Mouse (Mus musculus) hematopoietic stem cell, adult 5-6 weeks (primary cell): ENCODE measurements around the gene Ssh2. TPM values are rescaled to one million over a fixed set of nuclear protein-coding genes. Genes with fewer than 3 reads are reported as not detected.

Source experiments
- ATAC-seq, 2 experiments: fragments of 125-278 bp in 1 of 2; replicated peaks in 1 of 2; 2 replicates each; pipeline ENCODE4 v1.8.0; 2016 to 2017; ENCODE audit warnings: inconsistent platforms in 2 of 2, mild to moderate bottlenecking in 2 of 2, moderate number of reproducible peaks in 2 of 2, low read depth in 1 of 2, moderate TSS enrichment in 1 of 2; ENCODE audit not compliant: low FRiP score in 2 of 2, poor library complexity in 2 of 2, severe bottlenecking in 2 of 2, insufficient read depth in 1 of 2, low TSS enrichment in 1 of 2
- total RNA-seq: library from RNA; stranded (forward); fragments of 172-1452, 232-1000 nt; gene quantifications from 2 replicates; pipeline ENCODE4 v1.2.3, GENCODE M21; 2017

Gene Ssh2
- total RNA-seq: 45.0 and 68.9 TPM in 2 replicates

GRCm38 (mm10) chr11:77215951-77216760 is at the start of gene Ssh2:
Gene Ssh2, plus strand, starts transcription at chr11:77216287.
- peak; percentile 53 to 72 for ATAC-seq

GRCm38 (mm10) chr11:77173731-77174130 is 42.4 kb upstream of the Ssh2 start:
- ATAC-seq: no peak

DNA sequence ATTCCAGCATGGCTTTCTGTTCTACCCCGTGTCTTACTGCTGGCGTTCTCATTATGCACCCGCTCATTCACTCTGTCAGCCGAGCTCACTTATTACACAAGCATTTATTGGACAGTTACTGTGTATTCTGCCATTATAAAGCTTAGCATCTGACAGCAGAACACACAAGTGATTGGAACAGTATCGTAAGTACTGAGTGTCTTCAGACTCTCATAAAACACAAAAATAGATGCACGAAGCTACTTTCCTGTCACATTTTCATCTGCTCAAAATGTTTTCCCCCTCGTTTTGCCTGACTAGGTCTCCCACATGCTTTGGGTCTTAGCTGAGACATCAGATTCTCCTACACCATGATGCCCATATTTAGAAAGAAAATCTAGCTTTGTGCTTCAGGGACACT is 41.6 kb upstream of the Ssh2 start:
- ATAC-seq: no peak

DNA sequence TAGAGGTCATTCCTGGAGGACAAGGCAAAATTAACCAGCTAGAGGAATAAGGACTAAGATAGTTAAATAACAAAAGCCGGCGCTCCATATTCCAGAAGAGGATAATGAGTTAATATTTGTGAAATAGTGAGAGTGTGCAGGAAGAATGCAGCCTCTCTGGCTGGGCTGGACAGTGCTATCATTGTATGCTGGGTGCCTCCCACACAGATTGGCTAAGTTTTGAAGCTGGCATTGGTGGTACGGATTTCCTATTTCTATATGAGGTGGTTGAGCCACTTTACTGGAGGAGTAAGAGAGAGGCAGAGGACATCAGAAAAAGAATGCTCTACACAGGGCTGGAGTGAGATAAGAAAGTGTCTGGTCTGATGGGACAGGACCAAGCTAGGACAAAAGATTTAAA is 36.3 kb upstream of the Ssh2 start:
- no peak for ATAC-seq

DNA sequence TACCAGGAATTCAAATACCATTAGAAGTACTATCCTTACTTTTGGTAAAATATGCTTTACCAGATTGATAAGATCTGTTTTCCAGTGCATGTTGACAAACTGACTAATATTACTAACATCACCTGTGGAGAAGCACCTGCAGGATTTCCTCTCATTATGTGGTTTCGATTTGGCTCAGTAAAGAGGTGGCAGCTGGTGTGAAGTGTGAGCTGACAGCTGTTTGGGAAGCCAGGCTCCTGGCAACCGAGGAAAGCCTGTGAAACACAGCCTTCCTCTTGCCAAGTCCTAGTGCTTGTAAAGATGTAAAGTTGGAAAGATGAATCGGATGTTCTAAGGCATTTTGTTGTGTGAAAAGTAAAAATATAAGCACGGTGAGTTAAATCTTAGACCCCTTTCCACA is 35.2 kb upstream of the Ssh2 start:
- ATAC-seq: no peak

DNA sequence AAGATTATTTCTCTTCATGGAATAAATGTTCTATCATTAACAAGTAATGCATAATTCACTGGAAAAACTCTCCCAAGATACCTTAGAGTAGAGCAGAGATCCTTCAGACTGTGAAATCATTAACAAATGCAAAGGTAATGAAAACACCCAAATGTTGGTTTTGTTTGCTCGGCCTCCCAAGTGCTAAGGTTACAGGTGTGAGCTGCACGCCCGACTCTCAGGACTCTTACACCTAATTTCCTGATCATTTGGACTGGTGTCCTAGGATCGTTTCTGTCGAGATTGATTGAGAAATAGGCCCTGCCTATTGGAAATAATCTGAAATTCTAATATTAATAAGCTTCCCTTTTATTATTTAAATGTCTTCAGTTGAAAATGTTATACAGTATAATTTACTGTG is 34.6 kb upstream of the Ssh2 start:
- ATAC-seq: no peak

- ATAC-seq: no peak
Measured at GRCm38 (mm10) chr11:77182041-77182440, 34.0 kb upstream of the Ssh2 start.

- ATAC-seq: no peak
Measured at GRCm38 (mm10) chr11:77182616-77183015, 33.5 kb upstream of the Ssh2 start.

DNA sequence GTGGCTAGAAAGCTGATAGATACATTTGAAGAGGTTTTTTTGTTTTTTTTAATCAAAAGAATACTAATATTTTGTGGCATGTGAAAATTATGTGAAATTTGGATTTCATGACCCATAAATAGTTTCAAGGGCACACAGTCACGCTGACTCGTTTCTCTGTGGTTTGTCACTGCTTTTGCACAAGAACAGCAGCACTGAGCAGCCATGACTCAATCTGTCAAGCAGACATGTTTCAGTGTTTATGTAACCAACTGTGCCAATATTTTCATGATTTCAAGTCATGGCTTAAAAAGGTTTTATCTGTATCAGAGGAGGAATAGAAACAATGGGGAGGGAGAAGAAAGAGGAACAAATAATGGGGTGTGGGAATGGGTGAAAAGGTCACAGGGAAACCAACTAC is 31.2 kb upstream of the Ssh2 start:
- ATAC-seq: peak in 1 of 2 experiments; percentile 25; a peak in 1 of 4 replicates

DNA sequence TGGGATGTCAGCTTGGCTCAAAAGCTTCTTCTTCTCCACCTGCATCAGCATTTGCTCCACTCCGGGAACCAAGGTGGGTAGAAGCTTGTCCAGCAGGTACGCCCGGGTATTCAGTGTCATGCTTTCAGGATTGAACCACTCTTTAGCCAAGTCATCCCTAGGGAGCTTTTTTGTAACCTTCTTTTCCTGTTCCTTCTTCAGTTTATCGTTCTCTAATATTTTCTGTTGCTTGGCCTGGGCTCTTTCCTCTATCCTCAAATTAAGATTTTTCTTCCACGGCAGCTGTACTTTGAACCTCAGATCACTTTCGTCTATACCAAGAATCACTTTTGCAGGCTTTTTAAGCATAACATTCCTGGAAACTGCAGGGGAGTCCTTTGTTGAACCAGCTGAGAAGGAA is 27.2 kb upstream of the Ssh2 start, which contains the start of gene Efcab5:
Gene Efcab5, minus strand, starts transcription at position 101 of the 400 bp plus-strand sequence.
- ATAC-seq: no peak

DNA sequence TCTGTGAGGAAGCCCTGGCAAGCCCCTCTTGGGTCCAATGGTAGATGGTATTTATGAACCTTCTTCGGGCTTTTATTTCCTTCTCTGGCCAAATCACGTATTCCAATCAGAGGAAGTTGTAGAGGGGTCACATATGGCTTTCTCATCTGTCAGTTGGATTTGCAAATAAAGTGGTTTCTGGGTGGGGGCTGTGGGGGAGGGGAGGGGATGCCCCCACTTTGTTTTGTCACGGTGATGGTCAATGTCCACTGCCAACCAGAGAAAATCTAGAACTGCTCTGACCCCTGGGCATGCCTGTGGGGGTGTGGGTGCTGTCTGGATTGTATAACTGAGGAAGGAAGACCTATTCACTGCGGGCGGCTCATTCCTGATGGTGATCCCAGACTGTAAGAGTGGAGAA is 22.7 kb upstream of the Ssh2 start:
- ATAC-seq: no peak

- ATAC-seq: no peak
Measured at GRCm38 (mm10) chr11:77193941-77194553, 22.0 kb upstream of the Ssh2 start.

- no peak for ATAC-seq
Measured at GRCm38 (mm10) chr11:77194762-77195161, 21.3 kb upstream of the Ssh2 start.

DNA sequence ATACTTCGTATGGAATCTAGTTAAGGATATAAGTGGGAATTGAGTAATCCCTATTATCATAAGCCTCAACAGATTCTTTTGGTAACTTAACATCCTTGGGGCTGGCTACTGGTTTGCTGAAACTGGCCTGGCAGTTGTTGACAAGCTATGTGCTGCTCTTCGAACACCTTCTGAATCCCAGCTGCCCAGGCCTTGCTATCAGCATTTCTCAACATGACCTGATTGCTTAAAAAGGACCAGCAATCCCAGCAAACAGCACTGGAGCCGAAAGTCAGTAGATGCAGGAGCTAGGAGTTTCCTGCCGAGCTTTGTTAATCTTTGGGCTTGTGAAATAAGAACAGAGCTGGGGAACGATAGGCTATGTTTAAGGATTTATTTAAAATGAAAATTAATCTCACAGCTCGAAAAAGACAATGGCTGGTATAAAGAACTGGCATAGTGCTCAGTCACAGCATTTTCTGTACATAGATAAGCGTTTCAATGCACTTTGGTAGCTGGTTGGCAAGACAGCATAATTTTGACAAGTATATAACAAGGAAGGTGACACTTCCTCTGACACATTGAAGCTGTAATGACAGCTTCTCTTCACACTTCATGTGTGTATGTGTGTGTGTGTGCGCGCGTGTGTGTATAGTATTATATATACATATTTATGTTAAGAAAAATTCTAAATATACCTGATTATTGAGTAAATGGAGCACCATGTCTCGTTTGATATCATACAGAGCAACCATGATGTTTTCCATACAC is 20.6 kb upstream of the Ssh2 start:
- ATAC-seq: no peak

DNA sequence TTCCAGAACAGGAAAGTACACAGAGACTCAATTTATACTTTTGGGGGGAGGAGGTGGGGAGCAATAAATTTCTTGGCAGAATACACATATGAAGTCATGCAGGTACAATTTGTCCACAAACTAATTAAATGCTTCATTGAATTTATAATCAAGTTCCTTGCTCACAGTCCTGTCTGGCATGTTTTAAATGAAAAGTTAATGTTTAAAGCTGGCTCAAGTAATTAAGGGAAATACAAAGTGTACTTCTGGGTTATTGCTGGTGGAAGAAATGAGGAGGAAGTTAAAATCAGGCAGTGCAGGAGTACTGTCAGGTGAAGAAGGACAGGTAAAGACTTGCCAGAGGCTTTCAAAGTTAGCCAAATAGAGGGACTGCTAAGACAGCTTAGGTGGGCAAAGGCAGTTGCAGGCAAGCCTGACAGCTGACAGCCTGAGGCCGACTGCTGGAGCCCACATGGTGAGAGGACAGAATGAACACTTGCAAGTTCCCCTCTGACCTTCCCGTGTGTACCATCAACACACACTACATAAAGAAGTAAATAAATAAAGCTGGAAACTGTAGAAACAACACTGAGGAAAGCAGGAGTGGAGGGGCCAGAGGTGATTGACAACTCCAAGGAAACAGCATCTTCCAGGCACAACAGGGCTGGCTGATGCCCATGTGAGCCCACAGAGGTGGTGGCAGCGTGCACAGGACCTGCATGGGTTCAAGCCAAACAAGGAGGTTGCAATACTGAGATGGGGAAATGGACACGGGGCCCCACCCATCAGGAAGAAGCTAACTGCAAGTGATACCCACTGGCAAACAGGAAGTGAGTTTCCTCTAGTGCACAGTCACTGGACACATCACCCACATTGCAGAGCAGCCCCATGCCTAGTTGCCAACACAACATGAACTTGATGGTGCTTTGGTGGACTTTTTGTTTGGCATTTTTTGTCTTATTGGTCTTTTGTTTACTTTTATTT is 19.6 kb upstream of the Ssh2 start:
- peak; percentile 42 to 85; a peak in 2 of 4 replicates for ATAC-seq

DNA sequence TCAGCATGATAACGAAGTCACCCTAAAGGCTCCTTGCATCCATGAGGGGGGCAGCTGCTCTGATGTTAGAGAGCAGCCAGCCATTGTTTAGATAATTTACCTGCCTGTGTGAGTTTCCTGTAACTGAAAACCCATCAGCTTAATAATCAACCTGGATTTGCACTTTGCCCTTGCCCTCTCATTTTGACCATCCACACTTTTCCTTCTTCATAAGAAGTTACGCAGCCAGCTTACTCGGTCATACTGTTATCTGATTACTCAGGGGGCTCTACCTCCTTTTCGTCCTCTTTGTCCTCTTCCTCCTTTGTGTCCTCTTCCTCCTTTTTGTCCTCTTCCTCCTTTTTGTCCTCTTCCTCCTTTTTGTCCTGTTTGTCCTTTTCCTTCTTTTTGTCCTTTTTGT is 16.5 kb upstream of the Ssh2 start:
- ATAC-seq: no peak

DNA sequence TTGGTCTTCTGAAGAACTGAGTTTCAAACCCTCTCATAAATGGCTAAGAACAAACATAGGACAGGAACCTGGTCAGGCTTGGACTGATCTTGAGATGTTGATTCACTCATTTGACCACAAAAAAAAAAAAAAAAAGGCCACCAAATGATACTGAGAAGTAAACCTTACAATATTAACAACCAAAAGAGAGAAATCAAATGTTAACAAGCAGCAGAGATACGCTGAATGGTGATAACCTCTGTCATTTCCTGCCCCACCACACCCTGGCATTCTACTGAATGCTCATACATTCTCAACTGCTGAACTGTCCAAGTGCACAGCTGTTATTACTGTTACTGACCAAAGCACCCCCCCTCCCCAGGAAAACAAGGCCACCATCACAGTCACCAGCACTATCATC is 15.4 kb upstream of the Ssh2 start:
- ATAC-seq: no peak
